Mouse (Mus musculus) stomach, postnatal 0 days (tissue): Measurements from ENCODE around the gene 1700061G19Rik.

Experiments
- CTCF ChIP-seq: IDR thresholded peaks from 2 replicates; pipeline ENCODE4 v1.5.1; 2016; ENCODE audit warnings: antibody characterized with exemption, low read depth, mild to moderate bottlenecking, moderate library complexity
- EP300 ChIP-seq: optimal IDR thresholded peaks from 2 replicates; pipeline ENCODE3; 2016; ENCODE audit warnings: antibody characterized with exemption

- TF ChIP-seq CTCF, result no peak
- TF ChIP-seq EP300, result no peak
These were observed 8.3 kb downstream of the 1700061G19Rik start for GRCm38 (mm10) chr17:56883612-56884011.
